Mouse (Mus musculus): ENCODE results near the gene Mvb12b. TPM values are rescaled to one million over a fixed set of nuclear protein-coding genes. Genes with fewer than 3 reads are reported as not detected.

The Mvb12b gene
- polyA plus RNA-seq, 1 experiment from 2014 or later = 30.9 TPM

DNA sequence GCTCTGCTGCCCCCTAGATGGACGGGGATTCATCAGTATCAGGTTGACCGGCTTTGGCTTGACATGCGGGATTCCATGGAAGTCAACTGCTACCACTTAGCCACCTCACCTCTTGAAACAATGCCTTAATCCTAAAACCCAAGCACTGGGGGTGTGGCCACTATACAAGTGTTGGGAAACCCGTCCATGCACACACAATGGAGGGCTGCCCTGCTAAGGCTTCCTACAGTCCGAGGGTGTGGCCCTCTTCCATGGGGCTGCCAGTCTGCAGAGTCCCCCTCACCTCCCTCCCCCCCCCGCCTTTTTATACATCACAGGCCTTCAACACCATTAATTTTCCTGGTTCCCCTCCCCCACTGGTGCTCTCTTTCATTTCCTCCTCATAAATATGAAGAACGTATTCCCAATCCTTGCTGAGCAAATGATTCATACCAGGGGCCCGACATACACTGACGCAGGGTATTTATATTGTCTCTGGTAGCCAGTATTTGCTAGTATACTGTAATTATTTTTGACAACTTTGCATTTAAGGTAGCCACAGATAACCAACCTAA is 51.0 kb downstream of the Mvb12b start:
- H3K4me3 ChIP-seq (ENCODE audit: low read depth, low read length) = no peak overlapping the region
- H3K4me1 ChIP-seq (replicated peaks; ENCODE audit: control insufficient read depth, insufficient read depth, low read length) = 0 out of 2 replicates have a peak, but pooled peaks cover 2% of the 10 kb centered on the region
- no peak overlapping the region for H3K9ac ChIP-seq (ENCODE audit: low read length)
- ATAC-seq (replicated peaks; ENCODE audit: low FRiP score) = no peak
- H3K27me3 ChIP-seq (ENCODE audit: control insufficient read depth, insufficient read depth, low read length) = no peaks in the 10 kb centered on the region
- no peak for DNase-seq (ENCODE audit: low spot score)
- H3K4me2 ChIP-seq (ENCODE audit: low read depth, low read length, severe bottlenecking) = no peak overlapping the region
- 0 out of 2 replicates have a peak overlapping the region, but pooled peaks have one; percentile 12 for H3K27ac ChIP-seq (ENCODE audit: low read depth, low read length)
- H3K36me3 ChIP-seq (ENCODE audit: control insufficient read depth, insufficient read depth, low read length) = no peaks in the 10 kb centered on the region
- H3K9me3 ChIP-seq (ENCODE audit: control insufficient read depth, low read length) = no peaks in the 10 kb centered on the region
- WGBS = 52% methylated on average over 9 of the region's 9 CpGs

- no peaks in the 10 kb centered on the region for H3K36me3 ChIP-seq (ENCODE audit: control insufficient read depth, insufficient read depth, low read length)
- ATAC-seq (replicated peaks; ENCODE audit: low FRiP score) (no peak), DNase-seq (ENCODE audit: low spot score) (no peak)
- no peak overlapping the region for H3K27ac ChIP-seq (ENCODE audit: low read depth, low read length)
- no peak overlapping the region for H3K4me3 ChIP-seq (ENCODE audit: low read depth, low read length)
- 0 out of 2 replicates have a peak, but pooled peaks cover 2% of the 10 kb centered on the region for H3K4me1 ChIP-seq (replicated peaks; ENCODE audit: control insufficient read depth, insufficient read depth, low read length)
- no peaks in the 10 kb centered on the region for H3K9me3 ChIP-seq (ENCODE audit: control insufficient read depth, low read length)
- no peak overlapping the region for H3K4me2 ChIP-seq (ENCODE audit: low read depth, low read length, severe bottlenecking)
- no peak overlapping the region for H3K9ac ChIP-seq (ENCODE audit: low read length)
- WGBS = 87% methylated on average over 8 of the region's 8 CpGs
- no peaks in the 10 kb centered on the region for H3K27me3 ChIP-seq (ENCODE audit: control insufficient read depth, insufficient read depth, low read length)
Measured at GRCm38 (mm10) chr2:33835038-33835437, 52.7 kb downstream of the Mvb12b start.

DNA sequence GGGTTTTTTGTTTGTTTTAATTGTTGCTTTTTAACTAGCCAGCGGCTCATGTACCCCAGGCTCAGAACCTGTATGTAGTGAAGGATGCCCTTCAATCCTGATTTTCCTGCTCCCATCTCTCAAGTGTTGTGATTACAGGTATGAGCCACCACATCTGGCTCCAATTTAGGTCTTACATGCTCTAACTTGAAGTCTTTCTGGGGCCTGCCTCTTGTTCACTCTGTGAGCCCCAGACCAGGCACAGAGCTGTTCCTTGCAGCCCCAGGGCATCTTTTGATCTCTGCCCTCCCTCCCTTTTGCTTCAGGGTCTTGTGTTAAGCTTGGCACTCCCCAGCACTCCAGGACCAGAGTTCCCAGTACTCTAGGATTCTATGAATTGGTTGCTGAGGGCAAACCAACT is 53.8 kb downstream of the Mvb12b start:
- no peaks in the 10 kb centered on the region for H3K9me3 ChIP-seq (ENCODE audit: control insufficient read depth, low read length)
- DNase-seq (ENCODE audit: low spot score) (no peak), ATAC-seq (replicated peaks; ENCODE audit: low FRiP score) (no peak)
- no peak overlapping the region for H3K27ac ChIP-seq (ENCODE audit: low read depth, low read length)
- no peak overlapping the region for H3K9ac ChIP-seq (ENCODE audit: low read length)
- no peaks in the 10 kb centered on the region for H3K27me3 ChIP-seq (ENCODE audit: control insufficient read depth, insufficient read depth, low read length)
- H3K4me2 ChIP-seq (ENCODE audit: low read depth, low read length, severe bottlenecking) = no peak overlapping the region
- 0 out of 2 replicates have a peak, but pooled peaks cover 2% of the 10 kb centered on the region for H3K4me1 ChIP-seq (replicated peaks; ENCODE audit: control insufficient read depth, insufficient read depth, low read length)
- H3K36me3 ChIP-seq (ENCODE audit: control insufficient read depth, insufficient read depth, low read length) = no peaks in the 10 kb centered on the region
- no peak overlapping the region for H3K4me3 ChIP-seq (ENCODE audit: low read depth, low read length)
- 80% methylated on average over 1 of the region's 1 CpGs for WGBS

DNA sequence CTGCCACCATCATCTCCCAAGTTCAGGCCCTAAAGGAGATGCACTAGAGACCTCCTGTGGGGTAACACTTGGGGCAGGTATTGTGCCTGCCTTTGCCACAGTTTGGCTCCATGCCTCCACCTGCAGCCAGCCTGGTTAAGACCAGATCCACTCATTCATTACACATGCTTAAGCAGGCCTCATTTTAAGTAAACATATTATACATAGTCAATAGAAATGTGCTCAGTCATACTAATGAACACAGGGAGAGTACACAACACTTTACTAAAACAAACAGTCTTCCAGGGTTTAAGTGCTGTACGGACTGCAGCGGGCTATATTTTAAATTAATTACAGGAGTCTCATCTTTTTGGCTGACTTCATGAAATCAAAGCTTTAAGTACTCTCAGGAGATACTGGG is 57.9 kb downstream of the Mvb12b start:
- H3K36me3 ChIP-seq (ENCODE audit: control insufficient read depth, insufficient read depth, low read length) = no peaks in the 10 kb centered on the region; the same call in 1 of the 2 replicates
- no peak overlapping the region for H3K4me3 ChIP-seq (ENCODE audit: low read depth, low read length)
- no peaks in the 10 kb centered on the region for H3K4me1 ChIP-seq (replicated peaks; ENCODE audit: control insufficient read depth, insufficient read depth, low read length)
- WGBS = 87% methylated on average over 2 of the region's 2 CpGs
- no peak overlapping the region for H3K9ac ChIP-seq (ENCODE audit: low read length)
- DNase-seq (ENCODE audit: low spot score) (no peak), ATAC-seq (replicated peaks; ENCODE audit: low FRiP score) (no peak)
- no peak overlapping the region for H3K4me2 ChIP-seq (ENCODE audit: low read depth, low read length, severe bottlenecking)
- H3K27ac ChIP-seq (ENCODE audit: low read depth, low read length) = no peak overlapping the region
- H3K27me3 ChIP-seq (ENCODE audit: control insufficient read depth, insufficient read depth, low read length) = no peaks in the 10 kb centered on the region
- no peaks in the 10 kb centered on the region for H3K9me3 ChIP-seq (ENCODE audit: control insufficient read depth, low read length)

DNA sequence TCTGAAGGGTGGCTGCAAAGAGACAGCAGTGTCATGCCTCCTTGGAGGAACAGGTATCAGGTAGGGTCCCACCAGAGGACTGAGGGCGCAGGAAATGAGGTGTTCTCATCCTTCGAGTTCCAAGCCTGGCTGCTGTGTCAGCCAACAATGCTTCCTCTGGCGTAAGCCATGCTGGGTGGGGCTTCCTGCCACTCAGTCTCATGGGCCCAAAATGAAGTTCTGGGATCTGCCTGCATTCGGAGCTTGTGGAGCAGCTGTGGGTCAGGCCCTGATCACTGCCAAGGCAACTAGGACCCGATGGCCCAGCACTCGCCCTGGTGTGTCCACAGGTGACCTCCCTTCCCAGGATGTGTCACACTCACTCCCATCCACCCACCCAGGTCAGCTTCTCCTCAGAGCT is 61.0 kb downstream of the Mvb12b start:
- ATAC-seq (replicated peaks; ENCODE audit: low FRiP score) (no peak), DNase-seq (ENCODE audit: low spot score) (no peak)
- H3K4me3 ChIP-seq (ENCODE audit: low read depth, low read length) = no peak overlapping the region
- H3K27ac ChIP-seq (ENCODE audit: low read depth, low read length) = no peak overlapping the region
- no peaks in the 10 kb centered on the region for H3K27me3 ChIP-seq (ENCODE audit: control insufficient read depth, insufficient read depth, low read length)
- no peak overlapping the region for H3K9ac ChIP-seq (ENCODE audit: low read length)
- no peaks in the 10 kb centered on the region for H3K9me3 ChIP-seq (ENCODE audit: control insufficient read depth, low read length)
- H3K4me2 ChIP-seq (ENCODE audit: low read depth, low read length, severe bottlenecking) = no peak overlapping the region
- H3K36me3 ChIP-seq (ENCODE audit: control insufficient read depth, insufficient read depth, low read length) = no peaks in the 10 kb centered on the region; the same call in 1 of the 2 replicates
- WGBS = 91% methylated on average over 6 of the region's 6 CpGs
- H3K4me1 ChIP-seq (replicated peaks; ENCODE audit: control insufficient read depth, insufficient read depth, low read length) = no peaks in the 10 kb centered on the region

DNA sequence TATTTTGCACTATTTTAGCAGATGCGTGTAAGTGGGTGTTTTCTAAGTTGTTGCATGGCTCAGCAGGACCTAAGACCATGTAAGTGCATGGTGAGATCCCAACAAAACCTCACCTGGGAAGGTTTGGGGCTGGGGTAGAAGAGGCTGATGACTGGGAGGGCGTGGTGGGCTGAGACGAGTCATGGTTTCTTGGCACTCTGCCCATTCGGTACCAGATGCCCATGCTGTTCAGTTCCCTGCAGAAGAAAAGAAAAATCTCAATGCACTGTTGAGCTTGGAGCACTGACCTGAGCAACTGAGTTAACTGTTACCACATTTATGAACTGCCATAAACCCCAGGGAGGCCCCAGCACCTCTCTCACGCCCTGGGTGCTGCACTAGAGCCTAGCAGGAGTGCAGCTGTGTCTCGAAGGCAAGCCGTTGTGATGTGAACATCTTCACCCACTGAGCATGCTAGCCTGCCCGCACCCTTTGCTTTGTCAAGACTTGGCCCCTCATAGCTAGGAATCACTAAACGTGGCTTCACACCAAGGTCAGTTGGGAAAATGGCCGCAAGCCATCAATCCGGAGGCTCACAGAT is 62.7 kb downstream of the Mvb12b start:
- no peaks in the 10 kb centered on the region; the same call in 1 of the 2 replicates for H3K36me3 ChIP-seq (ENCODE audit: control insufficient read depth, insufficient read depth, low read length)
- no peak overlapping the region for H3K4me3 ChIP-seq (ENCODE audit: low read depth, low read length)
- no peak overlapping the region for H3K27ac ChIP-seq (ENCODE audit: low read depth, low read length)
- no peak overlapping the region for H3K9ac ChIP-seq (ENCODE audit: low read length)
- DNase-seq (ENCODE audit: low spot score) (no peak), ATAC-seq (replicated peaks; ENCODE audit: low FRiP score) (no peak)
- 91% methylated on average over 11 of the region's 11 CpGs for WGBS
- H3K4me2 ChIP-seq (ENCODE audit: low read depth, low read length, severe bottlenecking) = no peak overlapping the region
- no peaks in the 10 kb centered on the region for H3K4me1 ChIP-seq (replicated peaks; ENCODE audit: control insufficient read depth, insufficient read depth, low read length)
- H3K9me3 ChIP-seq (ENCODE audit: control insufficient read depth, low read length) = no peaks in the 10 kb centered on the region
- H3K27me3 ChIP-seq (ENCODE audit: control insufficient read depth, insufficient read depth, low read length) = no peaks in the 10 kb centered on the region

DNA sequence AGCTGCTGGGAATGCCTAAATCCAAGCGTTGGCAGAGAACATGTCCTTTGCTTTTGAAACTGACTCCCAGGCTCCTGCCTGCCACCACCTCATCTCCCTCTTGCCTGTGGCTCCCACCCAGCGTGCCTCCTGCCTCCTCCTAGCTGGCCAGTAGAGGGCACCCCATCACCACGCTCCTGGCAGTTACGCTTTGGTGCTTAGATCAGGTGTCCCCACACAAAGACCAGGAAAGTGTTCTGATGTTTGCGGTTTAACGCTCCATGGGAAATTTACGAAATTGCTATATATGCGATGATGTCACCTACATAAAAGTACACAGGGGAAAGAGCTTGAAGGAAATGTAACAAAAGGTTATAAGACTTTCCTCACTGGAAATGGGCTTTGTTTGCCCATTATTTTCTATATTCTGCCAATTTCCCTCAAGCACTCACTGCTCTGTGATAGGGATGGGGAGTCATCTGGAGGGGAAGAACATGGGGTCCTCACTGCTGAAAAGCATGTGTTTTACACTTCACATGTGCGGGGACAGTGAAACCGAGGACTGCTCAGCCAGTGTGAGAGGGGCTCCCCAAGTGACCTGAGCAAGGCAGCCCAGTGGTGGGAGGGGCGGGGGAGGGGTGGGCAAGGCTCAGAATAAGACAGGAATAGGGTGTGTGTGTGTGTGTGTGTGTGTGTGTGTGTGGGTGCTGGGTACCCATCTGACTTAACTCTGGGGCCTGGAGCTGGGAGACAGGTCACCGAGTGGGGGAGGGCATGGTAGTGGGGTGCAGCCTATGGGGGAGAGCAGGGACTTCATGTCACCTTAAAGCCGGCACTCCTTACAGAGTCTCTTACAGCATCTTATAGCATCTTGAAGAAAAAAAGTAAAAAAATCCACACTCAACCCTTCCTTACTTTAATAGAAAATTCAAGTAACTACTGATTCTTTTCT is 65.8 kb downstream of the Mvb12b start:
- no peak overlapping the region for H3K9ac ChIP-seq (ENCODE audit: low read length)

GRCm38 (mm10) chr2:33820450-33820849 is 67.3 kb downstream of the Mvb12b start:
- 91% methylated on average over 3 of the region's 3 CpGs for WGBS
- H3K27ac ChIP-seq (ENCODE audit: low read depth, low read length) = no peak overlapping the region
- no peak overlapping the region for H3K4me3 ChIP-seq (ENCODE audit: low read depth, low read length)
- DNase-seq (ENCODE audit: low spot score) (no peak), ATAC-seq (replicated peaks; ENCODE audit: low FRiP score) (no peak)
- no peaks in the 10 kb centered on the region for H3K27me3 ChIP-seq (ENCODE audit: control insufficient read depth, insufficient read depth, low read length)
- H3K9me3 ChIP-seq (ENCODE audit: control insufficient read depth, low read length) = no peaks in the 10 kb centered on the region
- peaks cover 5% of the 10 kb centered on the region; the same call in 1 of the 2 replicates for H3K36me3 ChIP-seq (ENCODE audit: control insufficient read depth, insufficient read depth, low read length)
- no peak overlapping the region for H3K4me2 ChIP-seq (ENCODE audit: low read depth, low read length, severe bottlenecking)
- no peak overlapping the region for H3K9ac ChIP-seq (ENCODE audit: low read length)
- H3K4me1 ChIP-seq (replicated peaks; ENCODE audit: control insufficient read depth, insufficient read depth, low read length) = no peaks in the 10 kb centered on the region

More for the DNA sequence above, 65.8 kb downstream of the Mvb12b start:
- peaks cover 5% of the 10 kb centered on the region; the same call in 1 of the 2 replicates for H3K36me3 ChIP-seq (ENCODE audit: control insufficient read depth, insufficient read depth, low read length)
- no peaks in the 10 kb centered on the region for H3K27me3 ChIP-seq (ENCODE audit: control insufficient read depth, insufficient read depth, low read length)
- no peaks in the 10 kb centered on the region for H3K9me3 ChIP-seq (ENCODE audit: control insufficient read depth, low read length)
- WGBS = 23% methylated on average over 13 of the region's 13 CpGs
- DNase-seq (ENCODE audit: low spot score) = peak; percentile 91
- H3K4me3 ChIP-seq (ENCODE audit: low read depth, low read length) = no peak overlapping the region
- H3K4me2 ChIP-seq (ENCODE audit: low read depth, low read length, severe bottlenecking) = no peak overlapping the region
- no peaks in the 10 kb centered on the region for H3K4me1 ChIP-seq (replicated peaks; ENCODE audit: control insufficient read depth, insufficient read depth, low read length)
- peak; percentile 66; the same call in 1 of the 2 replicates for ATAC-seq (replicated peaks; ENCODE audit: low FRiP score)
- H3K27ac ChIP-seq (ENCODE audit: low read depth, low read length) = no peak overlapping the region
